Mouse (Mus musculus) limb, embryonic 11.5 days (tissue): ENCODE results near the gene Hspbp1. TPM values are rescaled to one million over a fixed set of nuclear protein-coding genes. Genes with fewer than 3 reads are reported as not detected.
A peak's percentile ranks its signal among the peaks of the same experiment; 100 is the strongest.

ENCODE experiments used
- ATAC-seq: fragments of 200-750 bp; cut with Nextera tagmentation; 2 replicates; pipeline ENCODE4 v1.8.0; 2017; ENCODE audit warnings: low read depth; ENCODE audit not compliant: insufficient number of reproducible peaks, low FRiP score, low TSS enrichment
- DNase-seq: peaks from one replicate; pipeline ENCODE4 v3.0.0-alpha.2; 2015; ENCODE audit warnings: low spot score
- H3K27ac ChIP-seq: fragments of 300-500 bp; sonication (generic); replicated peaks from 2 replicates; pipeline ENCODE4 v1.5.1; 2014; ENCODE audit warnings: low read depth, mild to moderate bottlenecking, low read length
- H3K27me3 ChIP-seq: fragments of 300-500 bp; sonication (generic); 2 replicates; pipeline ENCODE4 v1.6.1; 2014; ENCODE audit warnings: mild to moderate bottlenecking, low read length, mixed read lengths; ENCODE audit not compliant: control insufficient read depth, insufficient read depth
- H3K36me3 ChIP-seq: fragments of 300-500 bp; sonication (generic); 2 replicates; pipeline ENCODE4 v1.6.1; 2014; ENCODE audit warnings: mild to moderate bottlenecking, low read length, moderate library complexity, mixed read lengths; ENCODE audit not compliant: control insufficient read depth, insufficient read depth
- H3K4me1 ChIP-seq: fragments of 300-500 bp; sonication (generic); 2 replicates; pipeline ENCODE4 v1.6.1; 2014; ENCODE audit warnings: low read length, mixed read lengths; ENCODE audit not compliant: control insufficient read depth, insufficient read depth
- H3K4me2 ChIP-seq: fragments of 300-500 bp; sonication (generic); 2 replicates; pipeline ENCODE4 v1.6.1; 2014; ENCODE audit warnings: low read depth, mild to moderate bottlenecking, moderate library complexity; ENCODE audit not compliant: severe bottlenecking
- H3K4me3 ChIP-seq: fragments of 300-500 bp; sonication (generic); 2 replicates; pipeline ENCODE4 v1.5.1; 2014; ENCODE audit warnings: low read depth, low read length
- H3K9ac ChIP-seq: fragments of 300-500 bp; sonication (generic); 2 replicates; pipeline ENCODE4 v1.6.1; 2014; ENCODE audit warnings: mild to moderate bottlenecking, low read length
- H3K9me3 ChIP-seq: fragments of 300-500 bp; sonication (generic); 2 replicates; pipeline ENCODE4 v1.6.1; 2016; ENCODE audit warnings: low read length; ENCODE audit not compliant: control insufficient read depth
- WGBS: fragments of 180-500 bp; shearing (Covaris S2); extraction: QIAGEN DNeasy Blood & Tissue Kit; methylation state at CpG from one replicate; pipeline ENCODE4 v1.1.7; 2014; 5-methylcytosine and 5-hydroxymethylcytosine counted together
- polyA plus RNA-seq: library from polyadenylated mRNA; unstranded; fragments of >200 nt; fragmentation: Nextera tagmentation; extraction: Ambion mirVana; gene quantifications from 2 replicates; pipeline ENCODE4 v1.2.1, GENCODE M21; 2014

Hspbp1 gene
- polyA plus RNA-seq, 1 experiment from 2014 or later, result 112 TPM

- Histone ChIP-seq H3K4me1 (no peaks in the 10 kb centered on the region), H3K4me2 (no peak overlapping the region), H3K36me3 (peaks cover 18% of the 10 kb centered on the region), H3K9ac (no peak overlapping the region), H3K4me3 (no peak overlapping the region), H3K27me3 (no peaks in the 10 kb centered on the region), H3K9me3 (no peaks in the 10 kb centered on the region), H3K27ac (no peak overlapping the region)
- DNase-seq (no peak), ATAC-seq (no peak)
- WGBS, result 83% methylated on average over 3 of the region's 3 CpGs
These were observed 27.7 kb upstream of the Hspbp1 start for GRCm38 (mm10) chr7:4712594-4712993.

GRCm38 (mm10) chr7:4705098-4705497, 20.2 kb upstream of the Hspbp1 start:
- H3K27ac ChIP-seq, result no peak overlapping the region
- no peaks in the 10 kb centered on the region for H3K27me3 ChIP-seq
- DNase-seq (peak; percentile 53), ATAC-seq (no peak)
- H3K4me2 ChIP-seq, result no peak overlapping the region
- H3K9me3 ChIP-seq, result no peaks in the 10 kb centered on the region
- no peak overlapping the region for H3K4me3 ChIP-seq
- no peak overlapping the region for H3K9ac ChIP-seq
- H3K4me1 ChIP-seq, result no peaks in the 10 kb centered on the region
- H3K36me3 ChIP-seq, result peaks cover 13% of the 10 kb centered on the region
- 49% methylated on average over 18 of the region's 18 CpGs for WGBS

- no peak overlapping the region for H3K4me3 ChIP-seq
- H3K4me2 ChIP-seq, result no peak overlapping the region
- peaks cover 8% of the 10 kb centered on the region for H3K36me3 ChIP-seq
- no peaks in the 10 kb centered on the region for H3K4me1 ChIP-seq
- no peak overlapping the region for H3K27ac ChIP-seq
- WGBS, result 92% methylated on average over 7 of the region's 7 CpGs
- ATAC-seq (peak; percentile 61; the same call in 1 of the 2 replicates), DNase-seq (no peak)
- no peaks in the 10 kb centered on the region for H3K27me3 ChIP-seq
- H3K9me3 ChIP-seq, result no peaks in the 10 kb centered on the region
- H3K9ac ChIP-seq, result no peak overlapping the region
These were observed 18.3 kb upstream of the Hspbp1 start for GRCm38 (mm10) chr7:4703195-4703594.

GRCm38 (mm10) chr7:4702334-4702733, 17.5 kb upstream of the Hspbp1 start:
- Histone ChIP-seq H3K4me2 (no peak overlapping the region), H3K27ac (no peak overlapping the region), H3K9me3 (no peaks in the 10 kb centered on the region), H3K4me3 (no peak overlapping the region), H3K36me3 (peaks cover 6% of the 10 kb centered on the region), H3K4me1 (no peaks in the 10 kb centered on the region), H3K27me3 (no peaks in the 10 kb centered on the region), H3K9ac (no peak overlapping the region)
- 71% methylated on average over 8 of the region's 8 CpGs for WGBS
- no peak for DNase-seq
- no peak for ATAC-seq

GRCm38 (mm10) chr7:4693004-4693403, 8.1 kb upstream of the Hspbp1 start:
- Histone ChIP-seq H3K4me3 (no peak overlapping the region), H3K27me3 (no peaks in the 10 kb centered on the region), H3K27ac (no peak overlapping the region), H3K36me3 (peaks cover 6% of the 10 kb centered on the region), H3K4me2 (no peak overlapping the region), H3K4me1 (peaks cover 5% of the 10 kb centered on the region), H3K9me3 (no peaks in the 10 kb centered on the region), H3K9ac (no peak overlapping the region)
- 95% methylated on average over 6 of the region's 6 CpGs for WGBS
- no peak for DNase-seq
- ATAC-seq, result no peak

- Histone ChIP-seq H3K36me3 (peaks cover 6% of the 10 kb centered on the region; the same call in 1 of the 2 replicates), H3K9ac (peak overlapping the region; percentile 99), H3K27ac (peak overlapping the region; percentile 93), H3K27me3 (no peaks in the 10 kb centered on the region), H3K4me3 (peak overlapping the region; percentile 98), H3K4me1 (peaks cover 5% of the 10 kb centered on the region), H3K4me2 (peak overlapping the region; percentile 77), H3K9me3 (no peaks in the 10 kb centered on the region)
- ATAC-seq, result peak; percentile 67
- DNase-seq, result peak; percentile 40
- WGBS, result 6% methylated on average over 28 of the region's 35 CpGs
These were observed 6.2 kb upstream of the Hspbp1 start for GRCm38 (mm10) chr7:4690951-4691653.

GRCm38 (mm10) chr7:4690387-4690786, 5.5 kb upstream of the Hspbp1 start, which contains the start of gene Brsk1:
Gene Brsk1, plus strand, starts transcription at chr7:4690604.
- Histone ChIP-seq H3K9me3 (no peaks in the 10 kb centered on the region), H3K4me1 (peaks cover 5% of the 10 kb centered on the region), H3K4me2 (peak within 1 kb of the TSS; percentile 77), H3K4me3 (peak within 1 kb of the TSS; percentile 98), H3K36me3 (peaks cover 6% of the 10 kb centered on the region; the same call in 1 of the 2 replicates), H3K27me3 (no peaks in the 10 kb centered on the region), H3K9ac (peak within 1 kb of the TSS; percentile 99), H3K27ac (peak within 1 kb of the TSS; percentile 93)
- peak; percentile 94 for DNase-seq
- peak; percentile 67; the same call in 1 of the 2 replicates for ATAC-seq
- 3% methylated on average over 7 of the region's 18 CpGs for WGBS

- WGBS, result 3% methylated on average over 13 of the region's 13 CpGs
- no peak for ATAC-seq
- peak overlapping the region; percentile 62; the same call in 1 of the 2 replicates for H3K27ac ChIP-seq
These were observed 665 bp downstream of the Hspbp1 start for GRCm38 (mm10) chr7:4684203-4684602.

More at GRCm38 (mm10) chr7:4684203-4684602, 665 bp downstream of the Hspbp1 start:
- no peak for DNase-seq
- peak overlapping the region; percentile 83 for H3K4me2 ChIP-seq
- H3K9me3 ChIP-seq, result no peaks in the 10 kb centered on the region
- peaks cover 5% of the 10 kb centered on the region; the same call in 1 of the 2 replicates for H3K4me1 ChIP-seq
- no peaks in the 10 kb centered on the region for H3K27me3 ChIP-seq
- peak overlapping the region; percentile 74 for H3K4me3 ChIP-seq
- peak overlapping the region; percentile 67 for H3K9ac ChIP-seq
- peaks cover 6% of the 10 kb centered on the region; the same call in 1 of the 2 replicates for H3K36me3 ChIP-seq
